Mouse (Mus musculus) megakaryocyte, embryonic 14.5 days (primary cell): ENCODE data around the gene Sbf2. TPM values are rescaled to one million over a fixed set of nuclear protein-coding genes. Genes with fewer than 3 reads are reported as not detected.

ENCODE experiments used
- H3K27me3 ChIP-seq: replicated peaks from 2 replicates; pipeline ENCODE3; 2012; ENCODE audit warnings: inconsistent platforms
- H3K36me3 ChIP-seq: replicated peaks from 2 replicates; pipeline ENCODE3; 2012; ENCODE audit warnings: low read length, inconsistent platforms, mixed read lengths
- H3K4me1 ChIP-seq: 2 replicates; pipeline ENCODE4 v1.6.1; 2012; ENCODE audit warnings: inconsistent platforms
- H3K4me3 ChIP-seq: replicated peaks from 2 replicates; pipeline ENCODE3; 2012; ENCODE audit warnings: moderate library complexity, mild to moderate bottlenecking, inconsistent platforms
- H3K9me3 ChIP-seq: 2 replicates; pipeline ENCODE4 v1.6.1; 2012; ENCODE audit warnings: inconsistent platforms
- FLI1 ChIP-seq: IDR thresholded peaks from 2 replicates; pipeline ENCODE4 v1.6.1; 2012; ENCODE audit warnings: low read length, inconsistent platforms, mixed read lengths
- GATA1 ChIP-seq: IDR thresholded peaks from 3 replicates; pipeline ENCODE4 v1.6.1; 2012; ENCODE audit warnings: mixed read lengths, low read length, inconsistent platforms, borderline replicate concordance
- polyA plus RNA-seq: library from polyadenylated mRNA; stranded (reverse); fragments of >175 nt; gene quantifications from 2 replicates; pipeline ENCODE4 v1.2.3, GENCODE M21; 2012; ENCODE audit warnings: low replicate concordance; ENCODE audit not compliant: insufficient read depth

Gene Sbf2
- polyA plus RNA-seq, 1 experiment = 0.55 TPM

DNA sequence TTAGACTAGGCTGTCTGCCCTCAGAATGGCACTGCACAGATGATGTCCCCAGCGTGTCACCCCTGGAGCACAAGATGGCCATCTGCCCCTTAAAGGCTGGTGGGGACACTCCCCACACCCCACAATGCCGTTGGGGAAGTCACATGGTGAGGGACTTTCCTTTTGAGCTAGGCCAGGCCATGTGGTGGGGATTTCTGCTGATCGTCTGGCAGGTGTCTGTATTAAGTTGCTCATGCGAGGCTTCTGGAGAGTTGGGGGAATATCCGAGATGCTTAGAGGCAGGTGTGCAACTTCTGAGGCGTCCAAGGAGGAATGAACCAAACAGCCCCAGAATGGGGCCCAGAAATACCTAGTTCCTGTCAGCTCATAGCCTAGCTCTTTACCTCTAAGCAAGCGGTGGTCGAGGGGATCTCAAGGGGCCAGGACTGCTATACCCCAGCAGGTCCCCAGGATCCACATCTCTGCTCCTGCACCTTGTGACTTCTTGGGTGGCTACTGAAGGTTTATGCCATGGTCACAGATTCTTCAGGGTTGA lies 328.5 kb downstream of the Sbf2 start:
- Histone ChIP-seq H3K4me1 (peaks cover 69% of the 10 kb centered on the region), H3K4me3 (no peak overlapping the region), H3K9me3 (peaks cover 3% of the 10 kb centered on the region; the same call in 1 of the 2 replicates), H3K27me3 (peaks cover 40% of the 10 kb centered on the region), H3K36me3 (peaks cover 31% of the 10 kb centered on the region)
- TF ChIP-seq GATA1 (no peak), FLI1 (no peak)

DNA sequence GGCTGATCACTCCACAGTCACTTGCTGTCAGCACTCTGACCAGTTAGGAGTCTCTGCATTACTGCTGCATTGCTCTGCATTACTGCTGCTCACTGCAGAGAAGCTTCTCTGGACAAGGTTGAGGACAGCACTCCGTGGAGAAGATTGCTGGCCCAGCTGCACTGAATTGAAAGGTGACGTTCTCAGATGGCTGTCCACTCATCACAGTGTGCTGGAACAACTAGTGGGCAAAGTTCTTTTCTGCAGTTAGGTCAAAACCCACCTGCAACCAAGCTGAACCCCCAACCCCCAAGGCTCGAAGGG lies 328.9 kb downstream of the Sbf2 start:
- Histone ChIP-seq H3K9me3 (peaks cover 3% of the 10 kb centered on the region; the same call in 1 of the 2 replicates), H3K4me3 (no peak overlapping the region), H3K4me1 (peaks cover 70% of the 10 kb centered on the region), H3K36me3 (peaks cover 36% of the 10 kb centered on the region), H3K27me3 (peaks cover 37% of the 10 kb centered on the region)
- TF ChIP-seq GATA1 = no peak
- no peak for TF ChIP-seq FLI1

DNA sequence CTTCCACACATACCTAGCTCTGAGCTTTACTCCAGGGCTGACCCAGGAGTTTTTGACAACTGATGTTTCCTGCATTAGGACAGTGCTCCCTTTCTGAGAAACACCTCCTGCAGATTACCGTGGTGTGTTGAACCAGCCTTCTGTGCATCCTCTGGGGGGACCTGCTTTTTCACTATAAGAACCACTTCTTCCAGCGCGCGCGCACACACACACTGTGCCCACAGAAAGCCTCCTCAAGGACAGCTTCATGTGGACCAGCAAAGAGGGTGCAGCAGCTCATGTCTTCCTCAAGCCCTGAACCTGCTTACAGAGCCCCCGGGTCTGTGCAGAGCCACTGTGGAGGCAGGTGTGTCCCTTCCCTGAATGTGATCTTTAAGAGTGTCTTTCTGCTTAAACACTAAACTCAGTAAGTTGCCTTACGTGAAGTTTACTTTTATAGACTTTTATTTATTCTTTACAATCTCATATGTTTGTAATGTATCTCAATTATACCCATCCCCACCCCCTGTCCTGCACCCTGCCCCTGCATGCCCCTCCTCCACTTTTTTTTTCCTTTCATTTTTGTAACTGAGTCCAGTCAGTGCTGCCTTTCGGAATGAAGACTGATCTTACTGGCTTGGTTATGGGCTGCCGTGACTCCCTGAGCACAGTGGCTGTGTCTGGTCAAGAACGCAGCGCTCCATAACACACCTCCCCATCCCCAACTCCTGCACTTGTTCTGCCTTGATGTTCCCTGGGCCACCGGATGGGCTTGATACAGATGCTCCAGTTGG lies 329.5 kb downstream of the Sbf2 start:
- TF ChIP-seq GATA1 (no peak), FLI1 (no peak)
- Histone ChIP-seq H3K36me3 (peaks cover 41% of the 10 kb centered on the region), H3K4me1 (peaks cover 70% of the 10 kb centered on the region), H3K27me3 (peaks cover 32% of the 10 kb centered on the region), H3K9me3 (no peaks in the 10 kb centered on the region), H3K4me3 (no peak overlapping the region)

DNA sequence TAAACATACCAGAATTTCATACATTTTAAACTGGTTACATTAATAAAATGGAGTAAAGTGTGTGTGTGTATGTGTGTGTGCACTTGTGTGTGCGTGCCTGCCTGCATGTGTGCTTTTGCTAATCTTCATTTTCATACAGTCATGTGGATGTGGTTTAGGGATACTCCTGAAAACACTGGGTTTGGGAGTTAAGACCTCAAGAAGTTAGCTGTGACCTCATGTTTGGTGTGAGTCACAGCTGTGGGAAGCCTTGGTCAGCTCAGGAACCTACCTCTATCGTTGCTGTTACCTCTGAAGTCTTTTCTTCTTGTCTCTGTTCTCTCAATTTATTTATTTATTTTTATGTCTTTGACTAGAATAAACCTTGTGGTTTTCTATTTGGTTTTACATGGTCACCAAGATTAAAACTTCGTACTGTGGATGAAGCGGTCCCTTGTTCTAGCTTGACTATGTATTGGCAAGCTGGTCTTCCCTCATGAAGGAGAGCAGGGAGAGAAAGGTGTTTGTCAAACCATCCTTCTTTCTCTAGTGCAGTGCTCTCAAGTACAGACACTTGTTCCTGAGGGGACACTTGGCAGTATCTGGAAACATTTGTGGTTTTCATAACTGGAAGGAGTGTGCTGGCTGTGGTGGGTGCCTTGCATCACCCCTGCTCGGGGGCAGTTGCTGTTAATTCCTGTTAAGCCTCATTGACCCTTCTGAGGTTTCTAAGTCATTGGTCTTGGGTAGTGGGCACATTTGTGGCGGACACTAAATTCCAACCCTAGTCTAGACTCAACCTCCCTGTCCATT lies 331.0 kb downstream of the Sbf2 start:
- H3K4me1 ChIP-seq = peaks cover 63% of the 10 kb centered on the region
- no peak overlapping the region for H3K4me3 ChIP-seq
- H3K36me3 ChIP-seq = peaks cover 56% of the 10 kb centered on the region
- TF ChIP-seq GATA1 = no peak
- no peak for TF ChIP-seq FLI1
- peaks cover 23% of the 10 kb centered on the region for H3K27me3 ChIP-seq
- H3K9me3 ChIP-seq = peaks cover 8% of the 10 kb centered on the region

DNA sequence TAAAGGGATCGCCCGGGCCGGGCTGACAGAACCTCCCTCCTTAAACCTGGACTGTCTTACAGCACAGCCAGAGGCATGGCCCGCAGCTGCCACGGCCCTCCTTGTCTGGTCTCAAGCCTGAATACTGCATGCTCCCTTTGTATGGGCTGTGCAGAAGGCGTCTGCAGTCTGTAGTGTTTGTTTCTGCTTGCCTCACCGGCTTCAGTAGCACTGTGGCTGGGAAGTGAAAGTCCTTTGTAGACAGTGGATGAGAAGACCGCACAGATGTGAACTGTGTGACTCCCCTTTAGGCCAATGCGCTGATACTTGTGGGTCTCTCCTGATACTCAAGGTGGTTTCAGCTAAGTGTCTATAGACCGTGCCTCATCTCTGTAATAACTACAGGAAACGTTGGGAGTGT lies 331.9 kb downstream of the Sbf2 start:
- H3K36me3 ChIP-seq = peaks cover 65% of the 10 kb centered on the region
- H3K4me1 ChIP-seq = peaks cover 56% of the 10 kb centered on the region

DNA sequence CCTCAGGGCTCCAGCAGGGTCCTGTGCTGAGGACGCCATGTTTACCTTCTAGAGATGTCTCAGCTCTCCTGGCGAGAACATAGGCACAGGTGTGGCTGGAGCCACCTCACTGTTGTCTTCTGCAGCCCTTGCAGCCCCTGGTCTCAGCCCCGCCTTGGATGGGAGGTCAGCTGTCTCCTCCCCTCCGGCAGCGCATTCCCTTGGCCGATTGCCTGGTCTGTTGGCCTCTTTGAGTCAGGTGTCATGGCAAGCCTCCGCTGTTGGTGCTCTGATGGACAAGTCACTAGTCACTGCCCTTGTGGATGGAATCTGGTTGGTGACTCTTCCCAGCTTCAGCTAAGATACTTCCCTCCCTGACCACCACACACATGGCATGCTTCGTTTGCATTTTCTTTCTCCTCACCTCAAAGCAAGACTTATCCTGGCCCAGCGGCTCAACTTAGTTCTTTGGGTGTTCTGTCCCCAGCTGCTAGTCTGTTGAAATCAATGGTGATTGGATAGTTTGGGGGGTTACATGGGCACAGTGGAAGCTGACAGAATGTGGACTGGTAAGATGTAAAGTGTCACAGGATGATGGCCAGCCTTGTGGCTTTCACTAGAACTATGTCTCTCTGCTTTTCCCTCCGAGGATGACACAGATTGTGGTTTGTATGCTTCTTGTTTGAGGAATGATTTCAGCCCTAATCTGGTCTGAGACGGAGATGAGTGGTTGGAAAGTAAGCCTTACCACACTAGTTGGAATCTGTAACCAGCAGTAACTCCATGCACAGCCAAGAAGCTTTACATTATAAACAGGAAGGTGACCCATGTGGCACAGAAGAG lies 333.1 kb downstream of the Sbf2 start:
- H3K27me3 ChIP-seq = peaks cover 11% of the 10 kb centered on the region
- peaks cover 77% of the 10 kb centered on the region for H3K36me3 ChIP-seq
- peaks cover 50% of the 10 kb centered on the region for H3K4me1 ChIP-seq
- TF ChIP-seq GATA1 (no peak), FLI1 (no peak)
- no peak overlapping the region for H3K4me3 ChIP-seq
- peaks cover 8% of the 10 kb centered on the region for H3K9me3 ChIP-seq

More for the DNA sequence above, 331.9 kb downstream of the Sbf2 start:
- H3K9me3 ChIP-seq = peaks cover 8% of the 10 kb centered on the region
- peaks cover 14% of the 10 kb centered on the region for H3K27me3 ChIP-seq
- TF ChIP-seq GATA1 = no peak
- no peak for TF ChIP-seq FLI1
- H3K4me3 ChIP-seq = no peak overlapping the region

DNA sequence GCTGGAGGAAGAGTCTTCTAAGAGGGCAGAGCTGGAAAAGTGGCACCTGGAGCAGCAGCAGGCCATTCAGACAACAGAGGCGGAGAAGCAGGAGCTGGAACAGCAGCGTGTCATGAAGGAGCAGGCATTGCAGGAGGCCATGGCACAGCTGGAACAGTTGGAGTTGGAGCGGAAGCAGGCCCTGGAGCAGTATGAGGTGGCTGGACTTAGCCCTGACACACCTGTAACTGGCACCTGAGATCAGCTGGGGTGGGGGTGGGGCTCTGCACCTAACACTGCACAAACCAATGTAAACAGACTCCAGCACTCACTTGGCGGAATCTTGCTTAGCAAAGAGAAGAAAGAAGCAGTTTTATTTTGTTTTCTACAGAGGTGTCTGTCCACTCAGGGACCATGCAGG lies 335.5 kb downstream of the Sbf2 start:
- no peak overlapping the region for H3K4me3 ChIP-seq
- peaks cover 84% of the 10 kb centered on the region for H3K36me3 ChIP-seq
- H3K27me3 ChIP-seq = peaks cover 2% of the 10 kb centered on the region
- peaks cover 8% of the 10 kb centered on the region for H3K9me3 ChIP-seq
- H3K4me1 ChIP-seq = peaks cover 40% of the 10 kb centered on the region
- TF ChIP-seq GATA1 = no peak
- no peak for TF ChIP-seq FLI1

DNA sequence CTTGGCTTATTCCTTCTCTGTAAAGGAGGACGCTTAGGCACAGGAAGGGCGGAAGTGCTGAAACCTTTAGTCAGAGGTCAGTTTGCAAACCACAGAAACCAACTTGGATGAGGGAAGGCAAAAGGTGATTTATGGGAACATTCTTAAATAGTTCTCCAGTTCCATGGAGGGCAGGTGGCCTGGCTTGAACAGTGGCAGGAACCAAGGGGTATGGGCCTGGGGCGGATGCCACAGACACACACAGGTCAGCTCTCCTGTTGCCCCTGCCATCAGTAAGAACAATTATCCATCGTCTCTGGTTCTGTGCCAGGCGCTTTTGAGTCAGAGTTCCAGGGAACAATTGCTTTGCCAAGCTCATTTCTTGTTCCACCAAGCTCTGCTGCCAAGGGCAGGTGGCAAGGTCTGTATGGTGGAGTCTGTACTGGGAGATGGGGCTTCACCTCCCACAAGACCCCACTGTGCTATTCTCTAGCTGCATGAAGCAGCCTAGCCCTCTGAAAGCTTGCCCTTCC lies 336.9 kb downstream of the Sbf2 start:
- no peak overlapping the region for H3K4me3 ChIP-seq
- H3K27me3 ChIP-seq = peaks cover 2% of the 10 kb centered on the region
- peaks cover 8% of the 10 kb centered on the region for H3K9me3 ChIP-seq
- H3K36me3 ChIP-seq = peaks cover 93% of the 10 kb centered on the region
- H3K4me1 ChIP-seq = peaks cover 39% of the 10 kb centered on the region
- no peak for TF ChIP-seq GATA1
- TF ChIP-seq FLI1 = no peak

DNA sequence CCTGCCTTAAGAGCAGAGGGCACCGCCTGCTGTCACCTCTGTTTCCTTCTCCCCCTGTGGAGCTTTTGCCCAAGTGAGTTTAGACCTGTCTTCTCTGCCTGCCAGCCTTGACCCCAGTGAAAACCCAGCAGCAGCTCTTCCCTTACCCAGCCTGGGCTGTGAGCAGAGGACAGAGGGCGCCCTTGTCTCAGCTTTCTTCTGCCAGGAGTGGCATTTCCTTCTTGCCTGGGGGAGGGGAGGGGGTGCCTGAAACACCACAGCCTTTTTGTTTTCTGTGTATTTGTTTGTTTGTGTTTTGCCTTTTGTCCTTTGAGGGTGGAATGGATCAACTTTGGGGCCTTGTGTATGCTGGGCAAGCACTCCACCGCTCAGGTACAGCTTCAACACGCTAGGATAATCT lies 342.3 kb downstream of the Sbf2 start:
- Histone ChIP-seq H3K9me3 (no peaks in the 10 kb centered on the region), H3K4me1 (peaks cover 70% of the 10 kb centered on the region), H3K36me3 (peaks cover 59% of the 10 kb centered on the region), H3K4me3 (no peak overlapping the region), H3K27me3 (no peaks in the 10 kb centered on the region)
- no peak for TF ChIP-seq GATA1
- TF ChIP-seq FLI1 = no peak
